Mouse (Mus musculus): ENCODE measurements at regions not wholly inside any gene's neighbourhood (a gene's known extent, or its start where the extent isn't known, plus 50 kb on each side); places are given as distances from the start of the nearest gene placed in this dataset.

DNA sequence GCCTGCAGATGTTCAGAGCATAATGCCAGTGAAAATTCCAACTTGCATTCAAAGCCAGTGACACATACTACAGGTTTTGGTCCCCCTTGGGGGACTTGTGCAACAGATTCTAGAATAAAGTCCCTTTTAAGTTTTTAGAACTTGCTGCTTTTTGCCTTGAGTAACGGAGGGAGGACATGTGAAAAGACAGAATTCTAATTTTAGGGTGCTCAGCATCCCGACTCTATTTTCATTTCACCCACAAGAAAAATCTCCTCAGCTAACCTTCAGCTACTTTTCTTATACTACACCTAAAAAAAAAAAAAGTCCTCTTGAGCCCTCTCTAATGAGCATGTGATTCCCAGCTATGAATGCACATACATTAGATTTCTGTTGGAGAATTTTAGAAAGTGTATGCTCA, 357.3 kb downstream of the Tmem132b start:
- TF ChIP-seq CTCF (IDR thresholded peaks at IDR 0.05), result no peak
- no peak for TF ChIP-seq EP300 (IDR thresholded peaks at IDR 0.05)
